Mouse (Mus musculus) CH12.LX (cell line): Measurements from ENCODE around the gene Nlrp3.

Experiments used
- EP300 ChIP-seq: IDR thresholded peaks from 2 replicates; pipeline ENCODE4 v1.6.1; 2011; ENCODE audit warnings: low read length, improper control_type of control experiment
- USF1 ChIP-seq: IDR thresholded peaks from 2 replicates; pipeline ENCODE4 v1.6.1; 2014; ENCODE audit warnings: low read depth, mild to moderate bottlenecking, inconsistent platforms, low read length, improper control_type of control experiment

GRCm38 (mm10) chr11:59543376-59543775 is 2.0 kb downstream of the Nlrp3 start:
- no peak for TF ChIP-seq USF1
- no peak for TF ChIP-seq EP300
